Mouse (Mus musculus): ENCODE measurements around the gene Ncor2. TPM values are rescaled to one million over a fixed set of nuclear protein-coding genes. Genes with fewer than 3 reads are reported as not detected.

Gene Ncor2
- total and polyA plus RNA-seq, 3 experiments = 5.0 to 46.8 TPM; not detected in 1

DNA sequence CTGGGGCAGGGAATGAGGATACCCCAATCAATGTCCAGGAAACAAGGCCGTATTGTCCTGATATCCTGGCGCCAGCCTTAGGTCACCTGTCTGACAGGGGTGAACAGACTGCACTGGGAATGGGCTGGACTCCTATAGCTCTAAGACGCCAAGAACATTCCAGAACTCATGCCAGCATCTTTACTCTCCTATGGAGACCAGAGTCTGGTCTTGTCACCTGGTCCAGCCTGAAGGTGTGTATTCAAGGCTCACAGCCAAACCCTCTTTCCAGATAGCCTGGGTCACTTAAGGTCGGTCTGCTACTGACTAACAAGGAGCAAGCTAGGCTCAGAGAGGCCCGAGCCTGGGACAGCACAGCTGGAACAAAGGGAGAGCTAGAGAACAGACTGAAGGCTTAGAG, 61.8 kb downstream of the Ncor2 start:
- H3K79me2 ChIP-seq (ENCODE audit: control insufficient read depth, insufficient read depth, low read length, poor library complexity) = peaks cover 1% of the 10 kb centered on the region; the same call in 1 of the 2 replicates
- no peak for TF ChIP-seq TAL1 (IDR thresholded peaks at IDR 0.05; ENCODE audit: low read length)
- no peak for TF ChIP-seq KAT2A (conservative IDR thresholded peaks at IDR 0.05; ENCODE audit: low read depth, low read length)
- no peak for TF ChIP-seq TBP (IDR thresholded peaks at IDR 0.05; ENCODE audit: low read depth, low read length)
- no peak for TF ChIP-seq MAZ (IDR thresholded peaks at IDR 0.05; ENCODE audit: low read depth, low read length)
- no peak for TF ChIP-seq MAFK (IDR thresholded peaks at IDR 0.05; ENCODE audit: borderline replicate concordance, low read depth, low read length)
- no peak for TF ChIP-seq MYC (IDR thresholded peaks at IDR 0.05; ENCODE audit: low read depth, low read length)
- TF ChIP-seq SMC3 (IDR thresholded peaks at IDR 0.05; ENCODE audit: low read depth, low read length) = no peak
- TF ChIP-seq RAD21 (IDR thresholded peaks at IDR 0.05; ENCODE audit: low read depth, low read length) = no peak
- no peak for TF ChIP-seq MEF2A (IDR thresholded peaks at IDR 0.05; ENCODE audit: extremely low read depth, insufficient replicate concordance, low read depth, low read length, poor library complexity, severe bottlenecking)
- TF ChIP-seq UBTF (IDR thresholded peaks at IDR 0.05; ENCODE audit: borderline replicate concordance, insufficient read depth, low read depth, low read length) = no peak
- TF ChIP-seq HCFC1 (IDR thresholded peaks at IDR 0.05; ENCODE audit: low read depth, low read length) = no peak
- no peak for TF ChIP-seq GATA1 (IDR thresholded peaks at IDR 0.05; ENCODE audit: low read depth, low read length)
- peaks cover 0 to 4% of the 10 kb centered on the region in 2 experiments; a peak in 1 of 4 replicates for H3K36me3 ChIP-seq (ENCODE audit: control insufficient read depth in 1 of 2, insufficient read depth in 2 of 2, low read length in 2 of 2)
- no peaks in the 10 kb centered on the region for H3K27me3 ChIP-seq (ENCODE audit: control insufficient read depth in 1 of 2, insufficient read depth in 2 of 2, low read length in 2 of 2)
- no peak overlapping the region for H3K27ac ChIP-seq (ENCODE audit: control insufficient read depth, low read depth, low read length)
- no peaks in the 10 kb centered on the region for H3K4me1 ChIP-seq (ENCODE audit: control insufficient read depth in 1 of 2, insufficient read depth in 2 of 2, low read length in 2 of 2)
- H3K9ac ChIP-seq (ENCODE audit: control insufficient read depth, low read depth, low read length, poor library complexity, severe bottlenecking) = no peak overlapping the region
- no peak overlapping the region for H3K4me3 ChIP-seq (ENCODE audit: control insufficient read depth in 1 of 2, insufficient read depth in 1 of 2, low read depth in 2 of 2, low read length in 2 of 2)
- no peak for DNase-seq (ENCODE audit: low read depth, low spot score)
- H3K9me3 ChIP-seq (replicated peaks; ENCODE audit: insufficient read depth, low read length) = no peaks in the 10 kb centered on the region

DNA sequence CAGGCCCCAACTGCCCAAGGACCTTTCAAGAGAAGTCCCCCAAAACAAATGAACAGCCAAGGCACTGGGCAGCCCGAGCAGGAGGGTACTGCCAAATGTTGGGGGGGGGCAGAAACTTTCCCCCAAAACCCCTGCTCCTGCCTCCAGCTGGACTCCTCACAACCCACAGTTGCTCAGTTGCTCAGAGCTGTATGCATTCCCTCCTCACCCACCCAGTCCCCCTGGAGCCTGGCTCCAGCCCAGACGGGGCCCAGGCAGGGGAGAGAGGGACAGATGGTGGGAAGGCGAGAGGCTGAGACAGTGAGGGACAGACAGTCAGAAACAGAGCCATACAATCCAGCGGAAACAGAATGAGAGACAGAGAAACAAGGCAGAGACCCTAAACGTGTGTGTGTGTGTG, 66.0 kb downstream of the Ncor2 start:
- no peak overlapping the region for H3K9ac ChIP-seq (ENCODE audit: control insufficient read depth, low read depth, low read length, poor library complexity, severe bottlenecking)
- TF ChIP-seq RAD21 (IDR thresholded peaks at IDR 0.05; ENCODE audit: low read depth, low read length) = no peak
- no peak for TF ChIP-seq POLR2AphosphoS5 (IDR thresholded peaks at IDR 0.05; ENCODE audit: borderline replicate concordance, low read depth, low read length)
- TF ChIP-seq KAT2A (conservative IDR thresholded peaks at IDR 0.05; ENCODE audit: low read depth, low read length) = no peak
- TF ChIP-seq CHD1 (IDR thresholded peaks at IDR 0.05; ENCODE audit: low read depth, low read length) = no peak
- no peak for TF ChIP-seq ELF1 (IDR thresholded peaks at IDR 0.05; ENCODE audit: low read depth, low read length)
- no peak for TF ChIP-seq HCFC1 (IDR thresholded peaks at IDR 0.05; ENCODE audit: low read depth, low read length)
- TF ChIP-seq MYC (IDR thresholded peaks at IDR 0.05; ENCODE audit: low read depth, low read length) = no peak
- TF ChIP-seq TBP (IDR thresholded peaks at IDR 0.05; ENCODE audit: low read depth, low read length) = no peak
- TF ChIP-seq MAX (IDR thresholded peaks at IDR 0.05; ENCODE audit: low read length) = no peak
- TF ChIP-seq ZNF384 (IDR thresholded peaks at IDR 0.05; ENCODE audit: low read depth, low read length) = no peak
- no peak for TF ChIP-seq JUND (IDR thresholded peaks at IDR 0.05; ENCODE audit: low read depth, low read length)
- no peak for TF ChIP-seq TCF12 (IDR thresholded peaks at IDR 0.05; ENCODE audit: low read depth, low read length)
- no peak for TF ChIP-seq MYB (IDR thresholded peaks at IDR 0.05; ENCODE audit: low read depth, low read length)
- no peaks in the 10 kb centered on the region for H3K79me2 ChIP-seq (ENCODE audit: control insufficient read depth, insufficient read depth, low read length, poor library complexity)
- H3K27me3 ChIP-seq (ENCODE audit: control insufficient read depth in 1 of 2, insufficient read depth in 2 of 2, low read length in 2 of 2) = no peaks in the 10 kb centered on the region
- no peaks in the 10 kb centered on the region for H3K4me1 ChIP-seq (ENCODE audit: control insufficient read depth in 1 of 2, insufficient read depth in 2 of 2, low read length in 2 of 2)
- H3K4me3 ChIP-seq (ENCODE audit: control insufficient read depth in 1 of 2, insufficient read depth in 1 of 2, low read depth in 2 of 2, low read length in 2 of 2) = no peak overlapping the region
- H3K27ac ChIP-seq (ENCODE audit: control insufficient read depth, low read depth, low read length) = no peak overlapping the region
- H3K36me3 ChIP-seq (ENCODE audit: control insufficient read depth in 1 of 2, insufficient read depth in 2 of 2, low read length in 2 of 2) = peaks cover 0 to 5% of the 10 kb centered on the region in 2 experiments; a peak in 1 of 4 replicates
- no peak for DNase-seq (ENCODE audit: low read depth, low spot score)
- no peaks in the 10 kb centered on the region for H3K9me3 ChIP-seq (replicated peaks; ENCODE audit: insufficient read depth, low read length)
